Mouse (Mus musculus) liver, postnatal 0 days (tissue): ENCODE results near the gene Dlx3.

Experiments
- CTCF ChIP-seq: sonication (generic); IDR thresholded peaks from 2 replicates; pipeline ENCODE4 v1.5.1; 2016; ENCODE audit warnings: antibody characterized with exemption, low read depth
- EP300 ChIP-seq: IDR thresholded peaks from 2 replicates; pipeline ENCODE4 v1.6.1; 2016; ENCODE audit warnings: antibody characterized with exemption, low read depth, mild to moderate bottlenecking

DNA sequence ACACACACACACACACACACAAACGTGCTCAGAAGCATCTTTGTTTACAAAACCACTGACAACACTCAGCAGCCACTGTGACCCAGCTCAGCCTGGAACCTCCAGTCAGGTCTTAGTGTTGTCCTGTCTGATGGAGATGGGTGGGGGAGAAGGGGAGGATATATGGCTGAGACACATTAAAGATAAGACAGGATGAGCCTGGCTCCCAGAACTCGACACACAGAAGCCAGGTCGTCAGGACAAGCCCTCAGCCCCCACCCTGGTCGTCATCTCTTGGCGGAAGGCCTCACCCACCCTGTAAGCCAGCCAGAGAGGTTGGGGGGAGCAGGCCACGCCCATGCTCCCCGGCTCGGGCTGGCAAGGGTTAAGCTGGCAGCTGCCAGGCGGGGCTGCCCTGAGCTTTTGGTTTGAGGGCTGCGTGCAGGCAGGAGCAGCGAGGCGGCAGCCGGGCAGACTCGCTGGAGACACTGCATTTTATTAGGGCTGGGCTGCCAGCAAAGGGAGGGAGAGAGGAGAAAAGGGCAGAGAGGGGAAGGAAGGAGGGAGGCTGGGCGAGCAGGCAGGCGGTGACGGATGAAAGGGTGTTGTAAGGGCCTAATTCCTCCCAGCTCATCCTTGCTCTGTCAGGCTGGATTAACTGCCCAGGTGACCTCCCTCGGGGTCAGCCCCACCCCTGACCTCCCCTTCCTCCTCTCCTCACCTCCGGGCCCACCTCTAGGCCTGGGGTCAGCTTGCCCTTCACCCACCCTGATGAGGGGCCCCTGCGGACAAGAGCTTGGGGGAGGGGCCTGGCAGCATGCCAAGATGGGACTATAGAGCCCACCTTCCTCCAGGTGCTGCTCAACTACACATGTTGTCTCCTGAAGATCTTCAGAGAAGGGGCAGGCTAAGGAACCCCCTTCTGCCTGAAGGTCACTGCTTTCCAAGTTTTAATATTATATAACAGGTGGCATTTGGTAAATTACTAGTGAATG, 6.6 kb downstream of the Dlx3 start:
- TF ChIP-seq CTCF (no peak), EP300 (no peak)
